Mouse (Mus musculus) intestine, postnatal 0 days (tissue): ENCODE data around the gene Hmbs. TPM values are rescaled to one million over a fixed set of nuclear protein-coding genes. Genes with fewer than 3 reads are reported as not detected.
"Not testable (repeated sequence)": the region's sequence is repeated elsewhere in the genome, so short reads cannot be mapped to it uniquely, and the experiment has no call there.

Experiments used
- ATAC-seq: fragments of 200-750 bp; cut with Nextera tagmentation; 2 replicates; pipeline ENCODE4 v1.8.0; 2017; ENCODE audit warnings: mild to moderate bottlenecking, moderate TSS enrichment, moderate library complexity
- H3K27ac ChIP-seq: fragments of 300-500 bp; sonication (generic); 2 replicates; pipeline ENCODE4 v1.5.1; 2014; ENCODE audit warnings: mild to moderate bottlenecking, low read depth, low read length, moderate library complexity
- H3K27me3 ChIP-seq: fragments of 300-500 bp; sonication (generic); replicated peaks from 2 replicates; pipeline ENCODE4 v1.6.1; 2014; ENCODE audit warnings: low read length, mixed read lengths; ENCODE audit not compliant: control insufficient read depth, insufficient read depth
- H3K36me3 ChIP-seq: fragments of 300-500 bp; sonication (generic); 2 replicates; pipeline ENCODE4 v1.6.1; 2014; ENCODE audit warnings: mild to moderate bottlenecking, moderate library complexity; ENCODE audit not compliant: control insufficient read depth, insufficient read depth
- H3K4me1 ChIP-seq: fragments of 300-500 bp; sonication (generic); replicated peaks from 2 replicates; pipeline ENCODE4 v1.6.1; 2014; ENCODE audit warnings: antibody characterized with exemption, low read length, mixed read lengths; ENCODE audit not compliant: control insufficient read depth, insufficient read depth
- H3K4me2 ChIP-seq: fragments of 300-500 bp; sonication (generic); replicated peaks from 2 replicates; pipeline ENCODE4 v1.6.1; 2014; ENCODE audit warnings: low read depth, mild to moderate bottlenecking, moderate library complexity
- H3K4me3 ChIP-seq: fragments of 300-500 bp; sonication (generic); 2 replicates; pipeline ENCODE4 v1.5.1; 2014; ENCODE audit warnings: low read depth, low read length
- H3K9ac ChIP-seq: fragments of 300-500 bp; sonication (generic); 2 replicates; pipeline ENCODE4 v1.6.1; 2014; ENCODE audit warnings: mild to moderate bottlenecking, low read depth, low read length
- H3K9me3 ChIP-seq: fragments of 300-500 bp; sonication (generic); 2 replicates; pipeline ENCODE4 v1.6.1; 2016; ENCODE audit warnings: mixed run types; ENCODE audit not compliant: control insufficient read depth
- CTCF ChIP-seq: sonication (generic); IDR thresholded peaks from 2 replicates; pipeline ENCODE4 v1.5.1; 2016; ENCODE audit warnings: low read depth, mild to moderate bottlenecking, control low read depth, antibody characterized with exemption, moderate library complexity
- WGBS: fragments of 180-500 bp; shearing (Covaris S2); extraction: QIAGEN DNeasy Blood & Tissue Kit; methylation state at CpG from one replicate; pipeline ENCODE4 v1.1.7; 2014; 5-methylcytosine and 5-hydroxymethylcytosine counted together
- polyA plus RNA-seq: library from polyadenylated mRNA; unstranded; fragments of >200 nt; fragmentation: Nextera tagmentation; extraction: Ambion mirVana; gene quantifications from 2 replicates; pipeline ENCODE4 v1.2.1, GENCODE M21; 2015

The Hmbs gene
- polyA plus RNA-seq, 1 experiment from 2014 or later: 60.1 TPM

DNA sequence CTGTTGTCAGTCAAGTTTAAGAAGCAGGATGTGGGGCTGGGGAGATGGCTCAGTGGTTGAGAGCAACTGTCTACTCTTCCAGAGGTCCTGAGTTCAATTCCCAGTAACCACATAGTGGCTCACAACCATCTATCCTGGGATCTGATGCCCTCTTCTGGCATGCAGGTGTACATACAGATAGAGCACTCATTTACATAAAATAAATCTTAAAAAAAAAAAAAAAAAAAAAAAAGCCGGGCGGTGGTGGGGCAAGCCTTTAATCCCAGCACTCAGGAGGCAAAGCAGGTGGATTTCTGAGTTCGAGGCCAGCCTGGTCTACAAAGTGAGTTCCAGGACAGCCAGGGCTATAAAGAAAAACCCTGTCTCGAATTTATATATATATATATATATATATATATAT, 20.4 kb downstream of the Hmbs start:
- ATAC-seq, H3K9ac ChIP-seq, H3K36me3 ChIP-seq, H3K27me3 ChIP-seq, H3K9me3 ChIP-seq, H3K4me3 ChIP-seq, H3K27ac ChIP-seq, H3K4me2 ChIP-seq, H3K4me1 ChIP-seq: not testable (repeated sequence)
- 62% methylated on average over 4 of the region's 4 CpGs for WGBS
- peak; percentile 39 for TF ChIP-seq CTCF

DNA sequence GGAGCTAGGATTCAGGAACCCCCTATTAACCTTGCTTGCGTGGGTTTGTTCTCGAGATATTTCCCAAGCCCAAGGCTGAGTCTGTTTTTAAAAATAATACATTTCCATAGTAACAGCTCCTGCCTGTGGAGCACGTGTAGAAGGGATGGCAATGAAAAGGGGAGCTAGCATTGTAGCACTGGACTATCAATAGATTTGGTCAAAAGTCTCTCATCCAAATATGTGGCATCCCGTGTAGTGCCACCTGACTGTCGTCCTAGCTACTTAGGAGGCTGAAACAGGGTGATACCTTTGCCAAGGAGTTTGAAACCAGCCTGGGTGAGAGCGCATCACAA, 23.3 kb downstream of the Hmbs start:
- Histone ChIP-seq H3K4me3 (peak overlapping the region; percentile 96), H3K4me2 (peak overlapping the region; percentile 91), H3K27ac (no peak overlapping the region; the same call in 1 of the 2 replicates), H3K36me3 (peaks cover 13% of the 10 kb centered on the region), H3K4me1 (peaks cover 4% of the 10 kb centered on the region; the same call in 1 of the 2 replicates), H3K9ac (0 out of 2 replicates have a peak overlapping the region, but pooled peaks have one; percentile 17), H3K27me3 (no peaks in the 10 kb centered on the region), H3K9me3 (no peaks in the 10 kb centered on the region)
- 15% methylated on average over 6 of the region's 6 CpGs for WGBS
- TF ChIP-seq CTCF: no peak
- peak; percentile 6; the same call in 1 of the 2 replicates for ATAC-seq

GRCm38 (mm10) chr9:44319887-44320798, 23.9 kb downstream of the Hmbs start, which contains the start of gene C2cd2l:
Gene C2cd2l, minus strand, starts transcription at chr9:44320285.
- peaks cover 4% of the 10 kb centered on the region; the same call in 1 of the 2 replicates for H3K4me1 ChIP-seq
- H3K27me3 ChIP-seq: no peaks in the 10 kb centered on the region
- TF ChIP-seq CTCF: no peak
- ATAC-seq: peak; percentile 91
- no peaks in the 10 kb centered on the region for H3K9me3 ChIP-seq
- peak within 1 kb of the TSS; percentile 91 for H3K27ac ChIP-seq
- WGBS: under 1% methylated on average over 67 of the region's 67 CpGs
- H3K4me2 ChIP-seq: peak within 1 kb of the TSS; percentile 91
- H3K4me3 ChIP-seq: peak within 1 kb of the TSS; percentile 96
- H3K36me3 ChIP-seq: peaks cover 19% of the 10 kb centered on the region
- peak within 1 kb of the TSS; percentile 89 for H3K9ac ChIP-seq

GRCm38 (mm10) chr9:44319105-44319886, 24.7 kb downstream of the Hmbs start:
- ATAC-seq: no peak
- H3K9me3 ChIP-seq: no peaks in the 10 kb centered on the region
- H3K9ac ChIP-seq: peak overlapping the region; percentile 89
- no peaks in the 10 kb centered on the region for H3K27me3 ChIP-seq
- no peak for TF ChIP-seq CTCF
- peak overlapping the region; percentile 91 for H3K27ac ChIP-seq
- peaks cover 4% of the 10 kb centered on the region; the same call in 1 of the 2 replicates for H3K4me1 ChIP-seq
- peaks cover 28% of the 10 kb centered on the region for H3K36me3 ChIP-seq
- WGBS: 3% methylated on average over 37 of the region's 37 CpGs
- H3K4me2 ChIP-seq: peak overlapping the region; percentile 91
- H3K4me3 ChIP-seq: peak overlapping the region; percentile 96

DNA sequence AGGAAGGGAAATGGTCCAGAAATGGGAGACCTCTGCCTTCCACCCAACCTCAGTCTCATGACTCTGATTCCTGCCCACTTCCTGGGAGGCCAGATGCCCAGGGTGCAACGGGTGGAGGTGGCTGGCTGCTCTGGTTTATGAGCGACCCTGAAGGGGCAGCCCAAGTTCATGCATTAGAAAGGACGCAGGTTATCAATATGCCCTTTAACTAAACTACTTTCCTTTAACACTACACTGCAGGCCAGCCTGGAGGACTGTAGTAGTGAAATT, 25.3 kb downstream of the Hmbs start:
- TF ChIP-seq CTCF: no peak
- Histone ChIP-seq H3K4me3 (peak overlapping the region; percentile 96), H3K27me3 (no peaks in the 10 kb centered on the region), H3K36me3 (peaks cover 33% of the 10 kb centered on the region), H3K9ac (peak overlapping the region; percentile 89; the same call in 1 of the 2 replicates), H3K4me1 (peaks cover 4% of the 10 kb centered on the region; the same call in 1 of the 2 replicates), H3K4me2 (peak overlapping the region; percentile 91), H3K27ac (peak overlapping the region; percentile 91), H3K9me3 (no peaks in the 10 kb centered on the region)
- ATAC-seq: peak; percentile 29
- WGBS: 18% methylated on average over 3 of the region's 3 CpGs
